Mouse (Mus musculus) thymus, postnatal 14 days (tissue): ENCODE data around the gene Creb3.
"Not testable (repeated sequence)": the region's sequence is repeated elsewhere in the genome, so short reads cannot be mapped to it uniquely, and the experiment has no call there.

Source experiments
- DNase-seq: peaks from one replicate; pipeline ENCODE4 v3.0.0; 2021

The Creb3 gene

DNA sequence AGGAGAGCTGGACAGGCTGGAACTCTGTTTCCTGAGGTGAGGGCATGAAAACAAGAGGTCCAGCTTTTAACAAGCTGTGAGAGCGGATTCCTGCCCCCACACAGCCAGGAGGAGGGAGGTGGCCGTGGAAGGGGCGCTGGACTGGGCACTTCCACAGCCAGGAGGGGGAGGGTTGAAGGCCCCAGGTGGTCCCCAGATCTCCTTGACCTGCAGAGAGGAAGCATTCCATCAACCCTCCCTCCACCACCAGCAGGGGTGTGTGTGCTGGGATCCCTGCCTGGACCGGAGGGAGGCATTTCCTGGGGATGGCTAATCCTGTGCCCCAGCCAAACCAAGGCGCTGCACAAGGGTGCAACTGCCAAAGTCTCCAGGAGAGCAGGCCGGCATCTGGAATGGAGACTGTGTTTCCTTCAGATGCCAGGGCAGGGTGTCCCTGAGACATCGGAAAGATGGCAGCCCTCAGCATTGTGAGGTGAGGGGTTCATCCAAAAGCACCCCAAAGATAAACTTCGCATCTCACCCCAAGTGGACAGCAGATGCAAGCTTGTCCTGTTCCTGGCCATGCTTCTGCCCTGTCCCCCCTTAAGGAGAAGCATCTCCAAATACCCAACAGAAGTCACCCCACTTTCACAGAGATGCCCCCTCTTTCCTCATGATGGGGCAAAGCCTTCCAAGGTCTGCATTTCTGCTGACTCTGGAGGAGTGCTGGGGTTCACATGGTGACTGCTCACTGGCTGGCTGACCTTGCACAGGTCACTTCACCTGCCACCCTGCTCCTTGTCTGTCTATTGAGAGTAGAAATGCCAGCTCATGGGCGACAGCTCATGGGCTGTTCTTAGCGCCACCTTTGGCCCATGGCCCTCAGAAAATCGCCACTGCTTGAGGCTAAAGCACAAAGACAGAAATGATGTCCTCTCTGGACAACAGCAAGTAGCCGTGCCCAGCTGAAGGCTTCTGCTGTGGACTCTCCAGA is 22.6 kb downstream of the Creb3 start, which contains the start of gene Msmp:
TSS of gene Msmp (minus strand) at position 51 of the 973 bp plus-strand sequence.
- no peak for DNase-seq

DNA sequence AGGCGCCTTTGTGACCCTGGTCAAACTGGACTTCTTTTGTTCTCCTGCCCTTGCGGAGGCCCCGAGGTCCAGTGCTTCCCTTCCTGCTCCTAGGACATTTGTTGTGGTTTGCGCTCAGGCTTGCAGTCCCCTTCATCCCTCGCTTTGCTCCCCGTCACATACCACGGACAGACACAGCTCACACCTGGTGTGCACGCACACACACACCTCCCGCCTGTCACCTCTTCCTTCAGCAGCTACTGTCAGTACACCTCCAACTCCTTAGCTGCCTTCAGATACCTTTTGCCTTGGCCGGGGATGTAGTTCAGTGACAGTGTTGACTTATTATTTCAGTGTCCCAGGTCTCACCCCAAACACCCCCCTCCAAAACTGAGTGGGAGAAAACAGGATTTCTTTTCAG is 23.6 kb downstream of the Creb3 start:
- DNase-seq: no peak

DNA sequence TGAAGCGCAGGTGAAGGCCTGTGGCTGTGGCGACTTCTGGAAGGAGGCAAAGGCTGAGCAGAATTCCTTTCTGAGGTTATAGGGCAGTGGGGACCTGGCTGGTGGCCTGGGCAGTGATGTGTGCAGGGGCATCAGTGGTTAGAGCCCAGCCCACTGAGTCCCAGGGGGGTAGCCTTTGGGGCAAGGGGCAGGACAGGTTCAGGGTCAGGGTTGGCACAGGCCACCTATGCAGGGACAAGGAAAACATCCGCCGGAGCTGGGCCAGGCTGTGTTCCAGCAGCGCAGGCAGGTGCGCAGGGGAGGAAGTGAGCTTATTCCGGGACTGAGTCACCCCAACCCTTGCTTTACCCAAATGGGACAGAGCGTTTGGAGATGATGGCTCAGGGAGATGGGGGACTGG is 24.3 kb downstream of the Creb3 start:
- DNase-seq: no peak

DNA sequence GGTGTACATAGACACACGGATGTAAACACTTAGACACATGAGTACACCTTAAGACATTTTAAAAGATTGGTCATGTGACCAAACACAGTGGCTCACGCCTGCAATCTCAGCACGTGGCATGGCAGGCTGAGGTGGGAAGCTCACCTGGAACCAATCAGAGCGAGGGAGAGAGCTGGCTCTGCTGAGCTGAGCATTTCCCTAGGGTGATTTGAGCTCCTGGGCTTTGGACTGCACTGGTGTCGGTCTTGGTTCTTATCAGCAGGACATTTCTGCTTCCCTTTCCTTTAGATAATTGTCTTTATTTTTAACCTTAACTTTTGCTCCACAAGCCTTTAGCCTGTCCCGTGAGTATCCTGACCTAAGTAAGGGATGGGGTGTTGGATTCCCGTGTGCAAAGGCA is 25.5 kb downstream of the Creb3 start:
- no peak for DNase-seq

DNA sequence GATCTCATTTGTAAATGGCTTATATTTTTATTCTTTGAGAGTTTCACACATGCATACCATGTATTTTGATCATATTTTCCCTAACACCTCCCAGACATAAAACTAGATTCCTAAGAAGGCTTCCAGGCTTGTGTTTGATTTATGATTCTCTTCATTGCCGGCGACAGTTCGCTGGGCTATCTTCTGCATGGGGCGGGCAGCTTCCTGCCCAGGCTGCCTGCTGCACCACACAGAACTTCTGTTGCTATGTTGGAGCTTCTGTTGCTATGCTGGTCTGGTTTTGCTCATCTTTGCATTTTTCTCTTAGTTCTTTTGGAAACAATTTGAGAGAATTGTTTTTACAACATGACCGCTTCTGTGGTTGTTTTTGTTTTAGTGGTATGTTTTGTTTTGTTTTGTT is 29.4 kb downstream of the Creb3 start:
- no peak for DNase-seq

DNA sequence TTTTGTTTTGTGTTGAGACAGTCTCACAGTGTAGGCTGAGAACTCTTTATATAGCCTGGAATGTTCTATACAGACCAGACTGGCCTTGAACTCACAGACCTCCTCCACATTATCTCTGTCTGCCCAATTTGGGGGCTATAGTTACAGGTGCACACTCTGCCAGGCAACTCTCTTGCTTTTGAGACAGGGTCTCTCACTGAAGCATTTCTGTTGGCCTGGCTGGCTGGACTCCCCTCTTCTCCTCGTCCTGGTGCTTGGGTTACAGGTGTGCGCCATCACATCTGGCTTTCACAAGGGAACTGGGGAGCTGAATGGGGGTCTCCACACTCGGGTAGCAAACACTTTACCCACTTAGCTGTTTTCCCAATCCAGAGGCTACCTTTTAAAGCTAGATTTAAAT is 29.8 kb downstream of the Creb3 start:
- no peak for DNase-seq

DNA sequence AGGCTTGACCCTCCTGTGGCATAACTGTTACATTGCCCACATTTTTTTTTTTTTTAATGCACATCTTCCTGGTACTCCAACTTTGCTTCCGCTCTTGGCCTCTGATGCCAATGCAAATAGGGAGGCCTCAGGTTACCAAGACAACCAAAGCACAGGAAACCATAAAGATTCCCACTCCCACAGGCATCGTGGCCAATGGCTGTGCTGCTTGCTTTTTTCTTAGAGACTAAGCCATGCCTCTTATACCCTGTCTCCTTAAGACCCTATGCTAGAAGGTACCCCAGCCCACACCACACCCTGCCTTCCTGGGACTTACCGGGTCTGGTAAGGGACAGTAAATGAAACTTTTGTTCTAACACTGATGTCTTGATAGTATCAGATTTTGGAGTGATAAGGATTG is 31.3 kb downstream of the Creb3 start:
- no peak for DNase-seq

DNA sequence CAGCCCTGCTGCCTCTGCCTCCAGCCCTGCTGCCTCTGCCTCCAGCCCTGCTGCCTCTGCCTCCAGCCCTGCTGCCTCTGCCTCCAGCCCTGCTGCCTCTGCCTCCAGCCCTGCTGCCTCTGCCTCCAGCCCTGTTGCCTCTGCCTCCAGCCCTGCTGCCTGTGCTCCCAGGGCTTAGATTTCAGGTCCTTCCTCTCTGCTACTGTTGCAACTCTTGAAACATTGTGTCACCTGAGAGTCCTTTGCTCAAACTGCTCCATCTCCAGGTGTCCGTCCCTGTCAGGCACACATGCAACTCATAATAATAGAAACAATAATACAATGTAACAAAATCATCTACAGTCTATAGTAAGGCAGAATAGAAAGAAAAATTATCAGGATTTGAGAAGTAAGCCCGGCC is 34.5 kb downstream of the Creb3 start:
- DNase-seq: not testable (repeated sequence)

DNA sequence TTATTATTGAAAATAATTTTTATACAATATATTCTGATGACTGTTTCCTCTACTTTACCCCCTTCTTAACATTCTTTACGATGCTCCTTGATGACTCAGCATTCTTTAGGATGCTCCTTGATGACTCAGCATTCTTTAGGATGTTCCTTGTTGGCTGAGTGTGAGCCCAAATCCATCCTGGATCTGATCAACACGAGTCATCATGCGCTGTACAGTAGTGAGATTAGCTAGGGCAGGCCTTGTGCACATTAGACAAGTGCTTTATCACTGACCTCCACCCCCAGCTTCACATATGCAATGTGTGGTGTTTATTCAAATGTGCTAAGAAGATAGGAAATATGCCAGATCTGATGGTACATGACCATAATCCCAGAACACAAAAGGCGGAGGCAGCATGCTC is 36.1 kb downstream of the Creb3 start:
- no peak for DNase-seq

DNA sequence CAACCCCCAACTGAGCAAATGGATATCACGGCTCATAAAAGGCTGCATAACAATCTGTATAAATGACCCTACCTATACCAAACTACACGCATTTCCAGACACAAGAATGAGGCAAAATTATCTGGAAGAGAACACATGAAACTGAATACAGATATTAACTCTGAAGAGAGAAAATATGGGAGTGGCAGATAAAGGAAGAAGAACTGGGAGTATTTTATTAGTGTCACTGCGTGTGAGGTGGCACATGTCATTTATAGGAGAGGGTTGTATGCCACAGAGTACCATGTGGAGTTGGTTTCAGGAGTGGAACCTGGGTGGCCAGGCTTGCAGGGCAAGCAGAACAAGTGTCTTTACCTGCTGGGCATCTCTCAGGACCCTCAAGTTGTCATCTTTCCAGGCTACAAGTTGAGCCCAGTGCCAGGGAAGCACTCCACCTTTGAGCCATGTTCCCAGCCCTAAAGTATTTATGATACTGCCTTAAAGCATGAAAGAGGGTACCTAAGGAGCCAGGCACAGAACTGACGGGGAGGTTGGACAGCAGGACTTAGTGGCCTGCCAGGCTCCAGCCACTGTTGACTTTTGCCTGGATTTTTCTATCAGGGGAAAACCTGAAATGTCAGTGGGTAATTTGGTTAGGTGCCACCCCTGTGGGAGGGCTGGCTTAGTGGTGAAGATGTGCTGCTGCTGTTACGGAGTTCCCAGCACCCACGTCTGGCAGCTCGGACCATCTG is 36.7 kb downstream of the Creb3 start:
- DNase-seq: no peak

DNA sequence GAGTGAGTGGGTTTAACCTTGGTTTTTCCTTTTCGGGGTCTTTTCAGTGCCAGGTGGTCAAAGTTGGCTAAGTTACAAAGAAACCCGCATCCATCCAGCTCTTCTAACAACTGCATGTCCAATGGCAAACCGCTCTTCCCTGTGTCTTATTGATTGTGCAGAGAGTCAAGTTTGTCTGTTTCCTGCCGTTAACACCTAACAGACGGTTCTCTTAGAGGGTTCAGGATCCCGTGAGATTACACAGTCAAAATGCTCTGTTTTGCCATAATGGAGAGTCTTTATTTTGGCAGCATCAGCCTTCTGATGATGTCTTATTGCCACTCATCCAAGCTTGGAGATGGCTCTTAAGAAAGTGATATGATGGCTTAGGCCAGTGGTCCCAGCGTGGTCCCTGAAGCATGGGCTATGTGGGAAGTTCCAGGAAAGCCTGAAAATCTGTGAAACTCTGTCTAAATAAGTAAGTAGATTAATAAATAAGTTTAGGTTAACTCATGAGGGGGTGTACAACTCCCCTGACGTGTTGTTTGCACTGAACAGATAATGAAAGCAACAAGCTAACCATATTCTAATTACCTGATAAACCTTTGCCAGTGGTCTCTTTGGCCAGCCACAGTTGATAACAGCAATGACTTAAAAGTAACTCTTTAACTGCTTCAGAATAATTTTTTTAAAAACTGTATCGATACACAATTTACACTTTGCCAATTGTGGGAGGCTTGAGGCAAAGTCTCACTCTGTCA is 38.2 kb downstream of the Creb3 start:
- DNase-seq: no peak

DNA sequence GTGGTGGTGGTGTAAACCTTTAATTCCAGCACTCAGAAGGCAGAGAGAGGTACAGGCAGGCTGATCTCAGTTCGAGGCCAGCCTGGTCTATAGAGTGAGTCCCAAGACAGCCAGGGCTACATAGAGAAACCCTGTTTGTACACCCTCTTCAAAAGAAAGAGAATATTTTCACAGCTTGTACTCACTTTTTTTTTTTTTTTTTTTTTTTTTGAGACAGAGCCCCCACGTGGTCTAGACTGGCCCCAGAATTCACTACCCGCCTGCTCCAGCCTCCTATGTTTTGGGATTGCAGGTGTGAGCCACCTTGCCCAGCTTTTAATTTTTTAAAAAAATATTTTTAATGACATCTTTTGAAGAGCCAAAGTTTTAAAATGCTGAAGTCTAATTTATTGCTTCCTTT is 42.0 kb downstream of the Creb3 start:
- no peak for DNase-seq

DNA sequence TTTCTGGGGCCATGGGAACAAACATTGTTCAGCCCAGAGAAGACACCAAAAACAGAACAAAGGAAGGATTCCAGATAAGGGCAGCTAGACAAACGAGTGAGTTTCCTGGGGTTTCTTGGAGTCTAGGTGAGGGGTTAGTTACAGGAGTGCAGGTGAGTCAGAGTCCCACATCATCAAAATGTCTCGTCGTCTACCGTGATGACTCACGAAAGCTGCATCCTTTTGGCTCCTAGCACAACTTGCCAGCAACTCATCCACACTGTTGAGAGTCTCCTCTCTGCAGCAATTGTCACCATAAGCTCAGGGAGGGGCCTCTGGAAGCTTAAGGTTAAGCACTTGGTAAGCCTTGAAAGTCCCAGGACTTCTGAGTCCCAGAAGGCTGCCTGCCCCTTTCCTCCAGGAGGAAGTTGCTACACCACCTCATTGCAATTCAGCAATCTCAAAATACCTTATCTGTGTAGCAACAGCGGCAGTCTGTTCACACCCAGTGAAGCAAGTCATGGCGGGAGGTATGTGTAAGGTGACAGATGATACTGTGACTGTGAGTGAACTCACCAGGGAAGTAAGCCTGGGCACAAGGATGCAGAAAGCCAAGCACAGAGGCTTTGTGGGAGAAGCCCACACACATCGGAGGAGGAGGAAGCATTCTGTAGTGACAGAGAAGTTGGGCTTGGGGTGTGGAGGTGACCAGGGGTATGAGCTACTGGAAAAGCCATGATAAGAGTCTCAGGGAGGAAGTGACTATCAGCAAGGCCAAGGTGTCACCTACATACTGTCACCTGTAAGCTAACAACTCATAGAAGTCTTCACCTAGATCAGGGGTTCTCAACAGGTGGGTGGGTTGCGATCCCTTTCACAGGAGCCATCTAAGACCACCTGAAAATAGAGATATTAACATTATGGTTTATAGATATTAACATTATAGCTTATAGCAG is 42.9 kb downstream of the Creb3 start:
- DNase-seq: no peak

DNA sequence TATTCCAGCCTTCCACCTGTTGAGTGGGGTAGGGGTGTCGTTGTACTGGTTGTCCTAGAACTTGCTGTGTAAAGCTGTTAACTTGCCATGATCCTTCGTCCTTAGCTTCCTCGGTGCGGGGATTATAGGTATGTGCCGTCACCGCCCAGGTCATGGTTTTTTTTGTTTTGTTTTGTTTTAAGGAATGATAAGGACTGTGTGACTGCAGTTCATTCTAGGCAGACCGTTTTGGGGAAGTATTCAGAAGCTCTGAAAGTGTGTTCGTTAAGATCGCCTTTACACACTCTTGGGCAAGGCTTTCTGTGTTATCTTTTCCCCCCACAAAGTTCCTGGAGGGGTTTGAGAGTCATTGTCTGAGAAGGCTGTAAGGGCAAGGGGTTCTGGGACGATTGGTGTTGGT is 50.4 kb downstream of the Creb3 start:
- no peak for DNase-seq

DNA sequence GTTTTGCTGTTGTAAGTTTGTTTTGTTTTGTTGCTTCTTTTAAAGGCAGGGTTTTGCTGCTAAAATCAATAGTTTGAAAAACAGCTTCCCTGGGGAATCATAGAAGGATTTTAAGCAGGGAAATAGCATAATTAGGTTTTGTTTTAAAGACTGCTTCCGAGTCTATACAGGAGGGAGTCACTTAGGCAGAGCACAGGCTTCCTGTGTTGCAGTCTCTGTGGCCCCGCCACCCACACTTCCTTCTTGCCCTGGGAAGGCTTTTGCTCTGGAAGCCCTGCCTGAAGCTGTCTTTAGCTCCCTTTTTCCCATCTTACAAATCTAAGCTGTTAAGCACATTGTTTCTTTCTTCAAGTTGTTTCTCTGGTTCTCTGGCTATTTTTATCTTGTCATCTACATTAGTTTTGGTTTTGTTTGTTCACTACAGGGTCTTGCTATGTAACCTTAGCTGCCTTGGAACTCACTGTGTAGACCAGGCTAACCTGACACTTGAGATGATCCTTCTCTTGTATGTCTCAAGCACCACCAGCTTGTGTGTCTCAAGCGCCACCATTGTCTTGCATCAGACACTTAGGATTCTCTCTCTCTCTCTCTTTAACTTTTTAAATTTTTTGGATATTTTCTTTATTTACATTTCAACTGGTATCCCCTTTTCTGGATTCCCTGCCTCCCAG is 51.1 kb downstream of the Creb3 start:
- peak; percentile 10 for DNase-seq
